Mouse (Mus musculus) testis, adult 2 months (tissue): ENCODE results near the gene Zmiz2.

Experiments
- CTCF ChIP-seq: fragments of 200-500 bp; IDR thresholded peaks from 2 replicates; pipeline ENCODE4 v1.5.1; 2012; ENCODE audit warnings: low read depth, mild to moderate bottlenecking, inconsistent platforms, low read length, moderate library complexity; ENCODE audit not compliant: control insufficient read depth, insufficient read depth, insufficient replicate concordance
- POLR2A ChIP-seq: fragments of 200-500 bp; IDR thresholded peaks from 2 replicates; pipeline ENCODE4 v1.6.1; 2012; ENCODE audit warnings: low read depth, mild to moderate bottlenecking, inconsistent platforms, low read length, moderate library complexity; ENCODE audit not compliant: control insufficient read depth

DNA sequence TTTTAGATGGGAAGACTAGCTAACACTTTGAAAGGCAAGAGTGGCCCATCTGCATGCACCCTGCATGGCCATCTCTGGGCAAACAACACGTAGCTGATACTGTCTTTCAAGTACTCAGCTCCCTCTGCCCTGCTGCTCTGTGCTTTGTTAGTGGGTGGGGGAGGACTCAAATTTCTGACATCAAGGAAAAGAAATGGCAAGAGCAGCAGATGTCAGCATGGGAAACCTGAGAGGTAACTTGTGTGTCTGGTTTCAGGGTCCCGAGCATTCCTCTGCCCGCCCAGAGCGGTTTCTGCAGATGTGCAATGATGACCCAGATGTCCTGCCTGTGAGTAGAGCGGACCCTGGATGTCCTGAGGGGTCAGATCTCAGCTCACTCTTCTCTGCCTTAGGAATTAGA, 39.3 kb upstream of the Zmiz2 start:
- TF ChIP-seq CTCF (no peak), POLR2A (no peak)
